Mouse (Mus musculus) induced T-regulatory cell, adult 2 months (primary cell): ENCODE results near the gene Myo18b.

Source experiments
- DNase-seq: peaks from one replicate; pipeline ENCODE4 v3.0.0-alpha.2; 2012; ENCODE audit warnings: low read depth

Gene Myo18b

DNA sequence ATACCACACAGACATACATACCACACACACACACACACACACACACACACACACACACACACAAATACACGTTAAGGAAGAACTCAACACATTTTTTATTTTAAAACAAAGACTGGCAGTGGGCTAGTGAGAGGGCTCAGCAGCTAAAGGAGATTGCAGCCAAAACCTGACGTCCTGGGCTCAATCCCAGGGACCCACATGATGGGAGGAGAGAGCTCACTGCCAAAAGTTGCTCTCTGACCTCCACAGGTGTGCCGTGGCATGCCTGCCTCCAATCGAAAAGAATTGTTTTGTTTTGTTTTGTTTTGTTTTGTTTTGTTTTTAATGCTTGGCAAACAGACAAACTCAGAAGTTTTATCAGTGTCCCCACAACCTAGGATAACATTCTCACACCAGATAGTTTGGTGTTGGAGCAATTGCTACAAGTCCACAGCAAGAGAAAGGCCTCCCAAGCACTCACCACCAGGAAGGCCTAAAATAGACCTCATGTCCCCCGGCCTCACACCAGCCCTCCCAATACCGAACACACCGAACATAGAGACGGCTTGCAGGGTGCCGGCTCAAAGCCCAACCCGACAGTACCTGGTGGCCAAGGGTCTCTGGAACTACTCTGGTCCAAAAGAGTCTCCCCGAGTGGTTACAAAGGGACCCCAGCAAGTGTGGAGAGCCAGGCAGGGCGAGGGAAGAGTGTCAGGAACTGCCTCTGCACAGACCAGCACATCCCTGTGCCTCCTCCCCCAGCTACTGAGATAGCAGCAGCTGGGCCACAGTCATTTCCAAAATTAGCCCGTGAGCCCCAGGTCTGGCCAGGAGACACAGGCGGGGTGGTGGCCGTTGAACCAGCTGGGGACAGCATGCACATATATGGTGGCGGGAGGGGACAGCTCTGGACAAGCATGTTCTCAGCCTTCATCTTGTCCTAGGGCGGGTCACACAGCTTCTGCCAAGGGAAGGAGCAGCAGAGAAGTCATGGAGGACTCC is at the start of gene Myo18b:
Myo18b (minus strand) TSS at position 689 of the 981 bp plus-strand sequence.
- DNase-seq, result no peak

DNA sequence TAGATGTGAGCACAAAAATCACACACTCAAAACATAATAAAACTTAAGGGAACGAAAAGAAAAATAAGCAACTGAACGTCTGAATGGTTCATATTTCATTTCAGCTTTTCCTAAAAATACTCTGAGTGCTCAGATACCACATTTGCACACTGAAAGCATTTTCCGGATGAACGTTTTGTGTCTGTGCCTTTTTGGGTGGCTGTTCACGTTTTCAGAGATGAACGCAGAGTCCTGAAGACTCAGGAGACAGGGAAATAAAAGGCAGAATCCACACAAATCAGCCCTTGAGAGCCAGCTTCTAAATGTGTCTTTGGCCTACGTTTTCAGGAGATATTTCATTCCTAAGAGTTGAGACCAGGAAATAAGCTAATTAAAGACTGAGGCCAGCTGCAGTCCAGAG is 49.8 kb upstream of the Myo18b start:
- no peak for DNase-seq

DNA sequence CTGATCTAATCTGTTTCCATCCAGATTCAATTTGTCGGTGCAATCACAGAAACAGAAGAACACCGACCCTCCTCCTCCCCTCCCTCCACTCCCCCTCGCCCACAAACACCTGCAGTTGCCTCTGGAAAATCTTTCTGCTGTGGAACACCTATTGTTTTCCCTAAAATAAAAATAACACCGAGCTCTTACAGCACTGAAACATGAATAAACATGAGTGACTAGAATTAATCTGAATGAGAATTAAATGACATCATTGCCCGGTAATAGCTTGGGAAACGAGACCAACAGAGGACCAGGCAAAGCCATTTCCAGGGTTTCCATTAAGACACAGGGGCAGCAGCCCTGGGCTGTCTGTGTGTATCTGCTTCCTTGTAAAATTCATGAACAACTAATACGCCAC is 46.1 kb upstream of the Myo18b start:
- no peak for DNase-seq

DNA sequence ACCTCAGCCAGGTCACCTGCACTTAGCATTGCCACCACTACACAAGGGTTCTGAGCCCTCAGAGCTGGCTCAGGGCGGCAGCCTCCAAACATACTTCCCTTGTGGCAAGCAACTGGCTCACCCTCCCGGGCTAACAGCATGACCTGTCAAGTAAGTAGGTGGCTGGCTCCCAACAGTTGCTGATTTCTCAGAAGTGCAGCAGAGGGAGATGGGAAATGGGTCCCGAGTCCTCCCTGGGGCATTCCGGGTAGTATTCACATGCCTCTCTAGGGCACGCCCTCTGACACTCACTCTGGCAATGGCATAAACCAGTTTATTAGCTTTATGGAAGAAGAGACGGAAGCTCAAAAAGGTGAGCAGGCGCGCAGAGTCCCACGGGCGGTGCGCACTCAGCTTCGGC is 44.8 kb upstream of the Myo18b start:
- DNase-seq, result no peak

DNA sequence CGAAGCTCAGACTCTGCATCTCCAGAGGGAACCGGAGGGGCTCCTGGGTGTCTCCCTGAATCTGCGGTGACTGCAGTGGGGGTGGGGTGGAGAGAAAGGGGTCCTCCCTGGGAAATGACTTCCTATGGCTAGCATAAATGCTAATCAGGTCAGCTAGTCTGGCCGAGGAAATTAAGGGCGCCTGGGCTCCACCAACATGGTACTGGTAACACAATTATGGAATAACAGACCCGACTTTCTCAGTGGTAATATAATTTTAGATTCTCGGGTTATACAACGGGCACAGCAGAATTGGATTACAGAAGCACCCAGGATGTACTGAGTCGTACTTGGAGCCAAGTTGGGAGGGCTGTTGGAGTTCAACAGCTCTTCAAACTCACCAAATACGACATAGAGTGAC is 40.5 kb upstream of the Myo18b start:
- no peak for DNase-seq

DNA sequence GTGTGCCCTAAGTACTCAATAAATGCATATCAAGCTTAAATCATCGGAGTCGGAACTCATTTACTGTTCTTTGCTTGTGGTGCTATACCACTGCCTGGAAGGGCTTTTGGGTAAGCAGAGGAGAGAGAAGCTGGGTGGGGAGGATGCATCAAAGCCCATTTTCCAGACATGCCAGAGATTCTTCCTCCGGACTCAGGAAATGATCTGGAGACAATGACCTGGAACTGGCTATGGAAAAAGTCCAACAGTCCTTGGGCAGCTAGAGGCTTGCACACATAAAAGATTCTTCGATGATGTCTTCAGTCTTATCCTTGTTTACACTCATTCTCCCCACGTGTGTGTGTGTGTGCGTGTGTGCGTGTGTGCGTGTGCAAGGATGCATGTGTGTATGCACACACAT is 39.3 kb upstream of the Myo18b start:
- DNase-seq, result no peak

DNA sequence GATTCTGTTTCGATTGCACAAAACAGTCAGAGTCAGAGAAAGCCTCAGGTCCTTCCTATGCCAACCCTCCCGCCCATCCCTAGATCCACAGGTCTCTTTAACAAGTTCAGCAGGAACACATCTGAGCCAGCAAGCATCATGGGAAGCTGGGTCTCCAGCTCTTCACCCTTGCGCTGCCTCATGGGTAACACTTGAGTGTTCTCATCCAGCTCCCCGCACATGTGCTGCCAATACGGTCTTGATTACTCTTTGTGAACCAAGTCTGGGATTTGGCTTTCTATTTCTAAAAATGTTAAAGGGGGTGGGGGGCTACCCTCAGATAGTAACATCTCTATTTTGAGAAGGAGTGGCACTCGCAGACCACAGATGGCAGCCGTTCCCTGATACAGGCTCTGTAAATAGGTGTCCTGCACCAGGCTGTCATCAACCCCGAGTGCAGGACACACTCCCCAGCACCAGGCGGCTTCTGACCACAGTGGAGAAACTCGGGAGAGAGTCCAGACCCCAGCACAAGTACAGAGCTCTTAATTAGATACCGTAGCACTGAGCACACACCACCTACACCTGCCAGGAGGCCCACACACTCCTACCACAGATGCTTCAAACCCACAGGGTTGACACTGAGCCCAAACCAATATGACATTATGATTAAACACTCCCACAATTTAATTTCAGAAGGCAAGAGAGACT is 36.9 kb upstream of the Myo18b start:
- no peak for DNase-seq

DNA sequence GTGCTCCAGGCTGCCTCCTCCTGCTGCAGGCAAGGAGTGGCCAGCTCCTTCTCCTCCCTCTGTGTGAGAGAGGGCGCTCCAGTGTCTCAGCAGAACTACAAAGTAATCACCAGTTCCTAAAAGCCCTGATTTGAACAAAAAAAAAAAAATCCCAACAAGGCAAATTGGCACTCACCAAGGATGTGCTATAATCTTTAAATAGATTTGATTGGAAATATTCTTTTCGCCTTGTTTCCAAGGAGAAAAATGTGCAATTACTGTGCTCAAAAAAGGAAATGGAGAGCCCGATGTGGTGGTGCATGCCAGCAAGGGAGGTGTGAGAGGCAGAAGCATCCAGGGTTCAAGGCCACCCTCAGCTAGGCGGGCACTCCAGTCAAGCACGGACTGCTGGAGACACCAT is 35.7 kb upstream of the Myo18b start:
- no peak for DNase-seq

DNA sequence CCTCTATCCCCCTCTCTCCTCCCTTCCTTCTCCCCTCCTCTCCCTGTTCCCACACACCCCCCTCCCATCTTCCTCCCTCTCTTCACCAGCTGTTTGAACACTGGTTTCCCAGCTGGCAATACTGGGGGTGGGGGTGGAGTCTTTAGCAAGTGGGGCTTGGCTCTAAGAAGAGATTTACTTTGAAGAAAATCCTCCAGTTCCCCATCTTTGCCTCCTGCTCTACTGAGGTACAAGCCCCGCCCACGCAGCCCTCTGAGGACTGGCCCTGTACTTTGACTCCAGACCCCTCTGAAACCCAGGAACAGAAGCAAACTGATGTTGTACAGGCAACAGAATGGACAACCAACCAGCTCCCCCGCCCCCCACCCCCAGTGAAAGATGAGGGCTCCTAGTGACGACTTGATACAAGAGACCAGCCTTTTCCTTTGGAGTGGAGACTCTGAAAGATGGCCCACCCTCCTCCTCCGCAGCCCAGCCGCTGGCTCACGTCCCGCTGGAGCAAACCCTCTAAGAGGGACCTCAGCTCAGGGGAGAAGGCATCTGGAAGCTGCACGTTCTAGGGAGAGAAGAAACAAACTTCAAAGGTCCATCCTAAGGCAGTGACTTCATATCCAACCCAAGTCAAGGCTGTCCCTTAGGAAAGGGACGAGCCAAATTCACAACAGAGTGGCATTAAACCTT is 32.2 kb upstream of the Myo18b start:
- DNase-seq, result no peak

DNA sequence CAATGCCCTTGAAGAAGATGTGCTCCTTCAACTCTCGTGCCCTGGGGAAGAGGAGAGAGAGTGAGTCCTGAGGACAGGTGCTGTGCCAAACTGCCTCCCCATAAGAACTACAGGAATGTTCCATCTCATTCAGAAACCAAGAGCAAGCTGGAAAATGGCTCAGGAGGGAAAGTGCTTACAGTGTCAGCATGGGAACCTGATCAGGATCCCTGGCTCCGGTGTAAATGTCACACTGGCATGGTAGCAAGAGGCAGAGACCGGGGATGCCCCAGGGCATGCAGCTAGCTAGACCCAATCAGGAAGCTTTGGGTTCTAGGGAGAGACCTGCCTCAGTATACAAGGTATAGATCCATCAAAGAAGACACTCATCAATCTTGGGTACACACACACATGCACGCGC is 29.3 kb upstream of the Myo18b start:
- DNase-seq, result no peak

DNA sequence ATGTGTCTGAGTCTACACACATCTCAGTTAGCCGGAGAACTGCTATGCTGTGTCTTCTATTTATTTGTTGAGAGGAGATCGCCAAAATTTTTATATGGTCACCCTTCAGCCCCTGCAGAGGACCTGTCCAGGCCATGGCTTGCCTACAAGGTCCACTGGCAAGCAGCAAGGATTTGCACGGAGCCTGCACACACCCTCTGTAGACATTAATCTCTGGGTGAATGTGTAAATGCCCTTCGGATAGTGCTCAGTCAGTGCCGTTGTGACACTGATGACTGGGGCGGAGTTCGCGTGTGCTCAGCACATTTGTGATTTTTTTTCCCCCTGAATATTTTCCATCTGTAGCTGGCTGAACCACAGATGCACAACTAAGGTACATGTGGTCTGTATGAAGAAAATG is 28.6 kb upstream of the Myo18b start:
- no peak for DNase-seq

DNA sequence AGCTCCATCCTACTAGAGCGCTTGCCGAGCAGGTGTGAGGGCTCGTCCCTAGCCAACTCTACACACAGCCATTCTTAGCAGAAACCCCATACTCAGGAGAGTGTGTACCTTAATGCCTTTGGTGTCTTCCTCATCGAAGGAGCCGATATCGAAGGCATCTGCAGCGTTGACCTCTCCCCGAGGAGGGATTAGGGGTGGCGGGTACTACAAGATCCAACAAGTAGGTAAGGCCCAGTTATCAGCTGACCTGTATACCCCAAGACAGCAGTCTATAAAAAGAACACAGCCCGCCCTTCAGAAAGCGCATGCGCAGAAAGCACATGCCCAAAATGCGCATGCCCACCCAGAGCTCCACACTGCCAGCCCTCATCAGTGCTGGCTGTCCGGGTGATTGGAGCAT is 27.7 kb upstream of the Myo18b start:
- no peak for DNase-seq

DNA sequence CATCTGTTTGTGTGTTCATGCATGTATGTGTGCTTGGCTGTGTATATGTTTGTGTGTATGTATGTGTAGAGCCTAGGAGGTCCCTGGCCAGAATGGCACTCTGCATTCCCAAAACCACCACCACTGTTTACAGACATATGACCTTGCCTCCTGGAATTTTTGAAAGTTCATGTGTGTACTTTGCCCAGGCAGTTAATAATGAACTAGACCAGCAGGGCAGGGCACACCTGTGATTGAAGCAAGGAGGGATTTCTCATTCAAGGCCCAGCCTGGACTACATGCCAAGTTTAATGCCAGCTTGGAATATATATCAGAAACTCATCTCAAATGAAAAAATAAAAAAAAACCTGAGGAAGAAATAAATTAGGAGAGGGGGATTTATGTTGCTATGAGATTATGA is 25.8 kb upstream of the Myo18b start:
- DNase-seq, result no peak

DNA sequence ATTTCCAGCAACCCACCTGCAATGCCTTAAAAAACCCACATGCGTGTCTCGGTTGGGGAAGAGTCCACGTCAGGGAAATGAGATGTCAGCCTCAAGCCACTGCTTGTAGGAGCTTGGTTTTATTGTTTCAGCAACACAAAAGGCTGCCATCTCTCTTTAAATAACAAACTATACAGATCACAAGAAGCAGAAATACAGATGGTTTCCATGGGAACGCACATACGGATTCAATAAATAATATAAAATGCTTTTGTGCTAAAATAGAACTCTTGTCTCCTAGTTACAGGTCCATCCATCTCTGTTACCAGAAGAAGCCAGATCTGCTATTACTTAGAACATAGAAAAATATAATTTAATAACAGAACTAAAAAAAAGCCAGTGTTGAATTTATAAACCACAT is 14.2 kb upstream of the Myo18b start:
- no peak for DNase-seq

DNA sequence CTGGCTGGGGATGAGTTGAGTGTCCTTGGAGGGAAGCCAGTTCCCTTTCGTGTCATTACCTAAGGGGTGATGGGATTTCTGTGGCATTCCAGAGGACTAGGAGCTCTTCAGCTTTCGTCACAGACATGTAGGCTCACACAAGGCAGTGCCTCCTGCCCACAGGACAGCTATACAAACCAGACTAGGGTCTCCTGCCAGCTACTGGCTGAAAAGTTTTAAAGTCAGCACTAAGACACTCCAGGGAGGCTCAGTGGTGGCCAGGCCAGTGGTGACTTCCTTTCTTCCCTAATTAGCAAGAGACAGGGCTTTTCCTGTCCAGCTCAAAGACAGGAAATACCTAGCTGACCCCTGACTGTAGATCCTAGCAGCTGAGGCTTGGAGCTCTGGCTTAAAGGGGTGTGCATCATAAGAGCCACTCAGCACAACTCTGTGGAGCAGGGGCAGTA is 12.0 kb upstream of the Myo18b start:
- no peak for DNase-seq

DNA sequence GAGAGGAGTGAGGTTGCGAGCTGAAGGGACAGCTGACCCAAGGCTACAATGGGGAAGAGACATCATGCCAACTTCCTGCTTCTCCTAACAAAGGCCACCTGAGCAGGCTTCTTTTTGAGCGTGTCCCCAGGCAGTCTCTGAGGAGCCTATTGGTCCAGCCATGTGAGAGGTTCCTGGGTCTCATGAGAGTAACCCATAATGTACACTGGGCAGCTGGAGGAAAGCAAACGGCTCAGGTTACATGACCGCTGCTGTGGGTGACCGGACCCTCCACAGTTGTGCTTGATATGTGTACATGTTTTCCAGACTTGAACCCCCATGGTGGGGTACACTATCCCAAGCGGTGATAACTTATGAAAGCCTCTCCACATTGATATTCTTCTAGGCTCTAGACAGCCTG is 11.3 kb upstream of the Myo18b start:
- DNase-seq, result no peak

DNA sequence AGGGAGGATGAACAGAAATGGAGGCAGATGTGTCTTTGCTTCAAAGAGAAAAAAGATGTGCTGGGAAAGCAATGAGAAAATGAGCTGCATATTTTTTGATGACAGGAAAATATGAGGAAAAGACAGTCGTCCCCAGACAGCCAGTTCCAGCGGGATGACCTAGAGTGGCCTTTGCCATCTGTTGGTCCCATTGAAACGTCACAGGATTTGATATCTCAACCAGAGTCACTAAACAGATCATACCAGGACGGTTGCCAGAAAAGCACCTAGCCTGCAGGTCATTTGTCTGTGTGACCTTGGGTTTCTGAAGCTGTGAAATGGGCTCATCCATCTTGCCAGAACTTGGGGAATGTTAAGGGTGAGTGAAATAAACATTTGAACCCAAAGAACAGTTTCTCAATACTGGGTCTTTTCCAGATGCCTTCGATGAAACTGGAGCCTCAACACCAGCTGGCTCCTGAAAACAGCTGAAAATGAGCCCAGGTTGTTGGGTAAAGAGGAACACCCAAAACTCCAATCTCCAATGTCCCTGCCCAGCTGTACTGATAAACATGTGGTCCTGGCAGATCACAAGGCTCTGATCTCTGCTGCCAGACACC is 2.6 kb downstream of the Myo18b start:
- DNase-seq, result no peak

DNA sequence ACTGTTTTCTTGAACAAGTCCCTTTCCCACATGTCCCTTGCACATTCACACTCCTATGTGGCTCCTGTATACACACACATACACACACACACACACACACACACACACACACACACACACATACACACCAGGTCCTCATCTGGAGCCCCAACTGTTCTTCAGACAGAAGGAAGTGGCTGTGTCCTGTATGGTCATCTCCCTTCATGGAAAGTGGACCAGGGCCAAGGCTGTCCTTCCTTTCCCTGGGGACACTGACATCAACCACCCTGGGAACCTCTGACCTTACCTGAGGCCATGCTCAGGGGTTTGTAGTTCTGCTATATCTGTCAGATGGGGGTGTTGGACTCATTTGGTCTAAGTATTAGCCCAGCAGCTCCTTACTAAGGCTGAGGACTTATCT is 3.8 kb downstream of the Myo18b start:
- DNase-seq, result no peak

DNA sequence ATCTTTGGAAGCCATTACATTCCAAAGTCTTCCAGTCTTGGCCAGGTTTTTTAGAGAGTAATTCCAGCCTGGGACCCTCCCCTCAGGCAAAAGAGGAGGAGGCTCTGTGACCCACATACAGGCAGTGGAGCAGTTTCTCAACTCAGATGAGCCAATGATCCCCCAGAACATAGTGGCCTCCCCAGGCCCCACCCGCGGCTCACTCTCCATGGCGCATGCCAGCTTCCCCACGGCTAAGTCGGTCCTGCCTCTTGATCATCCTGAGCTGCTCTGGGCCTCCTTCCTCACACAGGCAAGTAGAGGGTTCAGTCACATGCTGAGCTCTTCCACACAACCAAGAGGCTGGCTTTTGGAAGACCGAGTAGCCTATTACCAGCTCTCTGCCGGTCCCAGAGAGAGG is 7.5 kb downstream of the Myo18b start:
- no peak for DNase-seq

DNA sequence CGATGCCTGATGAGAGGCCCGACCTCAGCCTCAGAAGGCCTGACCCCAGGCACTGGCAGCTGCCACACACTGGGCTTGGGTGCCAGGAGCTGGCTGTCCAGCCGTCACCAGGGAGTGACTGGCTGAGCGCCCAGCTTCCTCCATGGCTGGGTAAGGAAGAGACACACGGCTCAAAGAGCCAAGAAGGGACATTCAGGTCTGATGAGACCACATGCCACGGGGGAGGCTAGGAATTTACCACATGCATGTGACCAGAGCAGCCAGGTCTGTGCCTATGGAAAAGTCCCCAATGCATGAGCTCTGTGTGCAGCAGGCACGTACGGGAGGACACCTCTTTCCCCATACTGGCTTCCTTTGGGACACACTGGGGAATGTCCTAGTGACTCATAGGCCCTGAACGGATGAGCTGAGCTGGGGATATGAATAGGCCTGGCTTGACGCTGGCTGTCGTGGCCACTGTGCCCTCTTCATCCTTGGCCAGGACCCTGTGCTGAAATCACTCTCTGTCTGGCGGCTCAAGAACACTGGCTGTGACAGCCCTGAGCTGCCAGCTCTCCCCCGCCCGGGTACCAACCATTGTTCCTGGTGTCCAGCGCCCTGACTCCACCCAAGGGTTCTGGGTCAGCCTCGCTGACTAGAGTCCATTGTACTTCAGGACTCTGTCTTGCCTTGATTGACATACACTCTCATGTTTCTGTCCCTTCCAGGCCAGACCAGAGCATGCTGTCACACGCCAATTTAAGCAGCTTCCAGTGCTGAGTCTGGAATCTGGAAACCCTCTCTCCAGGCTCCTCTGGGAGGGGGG is 9.3 kb downstream of the Myo18b start:
- DNase-seq, result no peak

DNA sequence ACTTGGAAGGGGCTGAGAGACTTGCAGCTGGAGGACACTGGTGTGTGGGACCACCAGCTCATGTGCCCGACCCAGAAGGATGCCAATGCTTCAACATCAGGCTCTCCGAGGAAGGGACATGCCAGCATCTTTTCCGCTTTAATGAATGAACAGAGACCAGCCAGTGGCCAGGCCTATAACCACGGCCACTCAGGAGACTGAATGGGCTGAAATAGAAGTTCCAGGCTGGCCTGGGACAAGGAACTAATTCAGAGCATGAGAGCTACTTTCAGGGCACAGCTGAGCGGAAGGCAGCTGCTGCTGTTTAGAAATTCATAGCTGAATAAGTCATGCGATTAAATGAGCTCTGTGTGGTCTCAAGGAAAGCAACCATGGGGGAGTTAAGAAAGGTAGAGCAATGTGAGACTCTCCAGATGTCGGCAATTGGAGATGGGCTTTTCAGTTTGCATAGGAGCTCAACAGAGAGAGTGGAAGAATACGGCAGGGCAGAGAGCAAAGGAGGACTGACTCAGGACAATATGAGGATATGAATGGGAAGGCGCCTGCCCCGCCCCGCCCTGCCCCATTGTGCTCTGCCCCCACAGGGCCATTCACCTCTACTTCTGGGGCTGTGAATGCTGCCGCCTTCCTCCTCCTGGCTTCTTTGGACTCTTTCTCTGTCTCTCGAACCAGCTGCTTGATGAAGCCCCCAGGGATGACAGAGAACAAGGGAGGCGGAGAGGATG is 18.6 kb downstream of the Myo18b start:
- no peak for DNase-seq
